Mouse (Mus musculus) intestine, embryonic 14.5 days (tissue): Measurements from ENCODE around the gene Gm5565. TPM values are rescaled to one million over a fixed set of nuclear protein-coding genes. Genes with fewer than 3 reads are reported as not detected.
A peak's percentile ranks its signal among the peaks of the same experiment; 100 is the strongest.
"Not testable (repeated sequence)": the region's sequence is repeated elsewhere in the genome, so short reads cannot be mapped to it uniquely, and the experiment has no call there.

Source experiments
- ATAC-seq: fragments of 200-750 bp; cut with Nextera tagmentation; replicated peaks from 2 replicates; pipeline ENCODE4 v1.8.0; 2017; ENCODE audit warnings: low read depth, moderate number of reproducible peaks, moderate TSS enrichment, moderate library complexity; ENCODE audit not compliant: low FRiP score, low TSS enrichment
- DNase-seq: peaks from one replicate; pipeline ENCODE4 v3.0.0-alpha.2; 2018; ENCODE audit warnings: low spot score
- H3K27ac ChIP-seq: fragments of 300-500 bp; sonication (generic); 2 replicates; pipeline ENCODE4 v1.5.1; 2014; ENCODE audit warnings: low read depth, mild to moderate bottlenecking, control low read depth
- H3K27me3 ChIP-seq: fragments of 300-500 bp; sonication (generic); replicated peaks from 2 replicates; pipeline ENCODE4 v1.6.1; 2014; ENCODE audit warnings: low read length, control low read depth; ENCODE audit not compliant: control insufficient read depth, insufficient read depth
- H3K36me3 ChIP-seq: fragments of 300-500 bp; sonication (generic); 2 replicates; pipeline ENCODE4 v1.6.1; 2014; ENCODE audit warnings: low read length, control low read depth; ENCODE audit not compliant: control insufficient read depth, insufficient read depth
- H3K4me1 ChIP-seq: fragments of 300-500 bp; sonication (generic); replicated peaks from 2 replicates; pipeline ENCODE4 v1.6.1; 2014; ENCODE audit warnings: low read length, control low read depth, mixed read lengths; ENCODE audit not compliant: control insufficient read depth, insufficient read depth
- H3K4me2 ChIP-seq: fragments of 300-500 bp; sonication (generic); 2 replicates; pipeline ENCODE4 v1.6.1; 2014; ENCODE audit warnings: low read length
- H3K4me3 ChIP-seq: fragments of 300-500 bp; sonication (generic); 2 replicates; pipeline ENCODE4 v1.5.1; 2014; ENCODE audit warnings: low read depth, low read length, control low read depth, mixed read lengths
- H3K9ac ChIP-seq: fragments of 300-500 bp; sonication (generic); 2 replicates; pipeline ENCODE4 v1.6.1; 2014; ENCODE audit warnings: mild to moderate bottlenecking, low read length
- H3K9me3 ChIP-seq: fragments of 300-500 bp; sonication (generic); 2 replicates; pipeline ENCODE4 v1.6.1; 2016; ENCODE audit warnings: low read length, control low read depth; ENCODE audit not compliant: control insufficient read depth
- WGBS: fragments of 180-500 bp; shearing (Covaris S2); extraction: QIAGEN DNeasy Blood & Tissue Kit; methylation state at CpG from one replicate; pipeline ENCODE4 v1.1.7; 2014; 5-methylcytosine and 5-hydroxymethylcytosine counted together
- polyA plus RNA-seq: library from polyadenylated mRNA; unstranded; fragments of >200 nt; fragmentation: Nextera tagmentation; extraction: Ambion mirVana; gene quantifications from 2 replicates; pipeline ENCODE4 v1.2.1, GENCODE M21; 2014

Gm5565 gene
- polyA plus RNA-seq, 1 experiment from 2014 or later: not detected

GRCm38 (mm10) chr5:146188712-146189111 is 28.4 kb upstream of the Gm5565 start:
- DNase-seq (no peak), ATAC-seq (no peak)
- H3K4me3 ChIP-seq: no peak overlapping the region
- 92% methylated on average over 7 of the region's 7 CpGs for WGBS
- H3K4me1 ChIP-seq: no peaks in the 10 kb centered on the region
- H3K4me2 ChIP-seq: no peak overlapping the region
- H3K27me3 ChIP-seq: no peaks in the 10 kb centered on the region
- H3K9ac ChIP-seq: no peak overlapping the region
- H3K36me3 ChIP-seq: no peaks in the 10 kb centered on the region
- H3K9me3 ChIP-seq: no peaks in the 10 kb centered on the region
- H3K27ac ChIP-seq: no peak overlapping the region

GRCm38 (mm10) chr5:146188144-146188543 is 27.8 kb upstream of the Gm5565 start:
- ATAC-seq (no peak), DNase-seq (no peak)
- Histone ChIP-seq H3K4me1 (no peaks in the 10 kb centered on the region), H3K36me3 (no peaks in the 10 kb centered on the region), H3K9ac (no peak overlapping the region), H3K27ac (no peak overlapping the region), H3K4me3 (no peak overlapping the region), H3K4me2 (no peak overlapping the region), H3K9me3 (no peaks in the 10 kb centered on the region), H3K27me3 (no peaks in the 10 kb centered on the region)
- WGBS: 85% methylated on average over 1 of the region's 1 CpGs

GRCm38 (mm10) chr5:146187441-146187840 is 27.1 kb upstream of the Gm5565 start:
- not testable (repeated sequence) for H3K27ac ChIP-seq, H3K9me3 ChIP-seq, H3K9ac ChIP-seq, ATAC-seq, H3K4me2 ChIP-seq, H3K27me3 ChIP-seq, H3K36me3 ChIP-seq, H3K4me1 ChIP-seq, H3K4me3 ChIP-seq
- DNase-seq: peak; percentile 74
- WGBS: 27% methylated on average over 5 of the region's 5 CpGs

GRCm38 (mm10) chr5:146185204-146185603 is 24.9 kb upstream of the Gm5565 start, which contains the start of gene 1700001J03Rik:
Gene 1700001J03Rik, minus strand, starts transcription at chr5:146185304.
- not testable (repeated sequence) for H3K4me3 ChIP-seq, H3K27ac ChIP-seq, H3K36me3 ChIP-seq, H3K9me3 ChIP-seq, DNase-seq, ATAC-seq, H3K4me2 ChIP-seq, H3K4me1 ChIP-seq, H3K27me3 ChIP-seq, H3K9ac ChIP-seq
- WGBS: 76% methylated on average over 4 of the region's 4 CpGs

- ATAC-seq, H3K9ac ChIP-seq, H3K4me3 ChIP-seq, H3K27ac ChIP-seq, H3K27me3 ChIP-seq, H3K36me3 ChIP-seq, H3K4me1 ChIP-seq, H3K9me3 ChIP-seq, H3K4me2 ChIP-seq, DNase-seq: not testable (repeated sequence)
- 61% methylated on average over 4 of the region's 4 CpGs for WGBS
Measured at GRCm38 (mm10) chr5:146172744-146173143, 12.4 kb upstream of the Gm5565 start.

GRCm38 (mm10) chr5:146170621-146171020 is 10.3 kb upstream of the Gm5565 start, which contains the start of gene Gm6309:
Gene Gm6309, minus strand, starts transcription at chr5:146170721.
- 81% methylated on average over 2 of the region's 2 CpGs for WGBS
- not testable (repeated sequence) for H3K9me3 ChIP-seq, H3K4me1 ChIP-seq, DNase-seq, H3K27ac ChIP-seq, ATAC-seq, H3K4me3 ChIP-seq, H3K36me3 ChIP-seq, H3K4me2 ChIP-seq, H3K9ac ChIP-seq, H3K27me3 ChIP-seq

- not testable (repeated sequence) for H3K9me3 ChIP-seq, H3K4me2 ChIP-seq, H3K4me1 ChIP-seq, H3K9ac ChIP-seq, ATAC-seq, H3K27ac ChIP-seq, H3K4me3 ChIP-seq, H3K27me3 ChIP-seq, H3K36me3 ChIP-seq, DNase-seq
- 92% methylated on average over 4 of the region's 4 CpGs for WGBS
Measured at GRCm38 (mm10) chr5:146158326-146158725, 2.0 kb downstream of the Gm5565 start.

- Histone ChIP-seq H3K27me3 (no peaks in the 10 kb centered on the region), H3K9ac (no peak overlapping the region), H3K9me3 (no peaks in the 10 kb centered on the region), H3K36me3 (no peaks in the 10 kb centered on the region), H3K4me3 (no peak overlapping the region), H3K27ac (no peak overlapping the region), H3K4me1 (no peaks in the 10 kb centered on the region), H3K4me2 (no peak overlapping the region)
- DNase-seq (no peak), ATAC-seq (no peak)
- 80% methylated on average over 3 of the region's 3 CpGs for WGBS
Measured at GRCm38 (mm10) chr5:146150454-146150853, 9.9 kb downstream of the Gm5565 start.

- H3K9ac ChIP-seq: no peak overlapping the region
- no peaks in the 10 kb centered on the region for H3K36me3 ChIP-seq
- H3K4me2 ChIP-seq: no peak overlapping the region
- ATAC-seq: no peak
- DNase-seq: peak; percentile 56
- no peaks in the 10 kb centered on the region for H3K27me3 ChIP-seq
- WGBS: 40% methylated on average over 2 of the region's 2 CpGs
- H3K9me3 ChIP-seq: no peaks in the 10 kb centered on the region
- no peaks in the 10 kb centered on the region for H3K4me1 ChIP-seq
- H3K27ac ChIP-seq: no peak overlapping the region
- H3K4me3 ChIP-seq: no peak overlapping the region
Measured at GRCm38 (mm10) chr5:146147903-146148302, 12.4 kb downstream of the Gm5565 start.
